Mouse (Mus musculus): ENCODE results near the gene Sumo3.

DNA sequence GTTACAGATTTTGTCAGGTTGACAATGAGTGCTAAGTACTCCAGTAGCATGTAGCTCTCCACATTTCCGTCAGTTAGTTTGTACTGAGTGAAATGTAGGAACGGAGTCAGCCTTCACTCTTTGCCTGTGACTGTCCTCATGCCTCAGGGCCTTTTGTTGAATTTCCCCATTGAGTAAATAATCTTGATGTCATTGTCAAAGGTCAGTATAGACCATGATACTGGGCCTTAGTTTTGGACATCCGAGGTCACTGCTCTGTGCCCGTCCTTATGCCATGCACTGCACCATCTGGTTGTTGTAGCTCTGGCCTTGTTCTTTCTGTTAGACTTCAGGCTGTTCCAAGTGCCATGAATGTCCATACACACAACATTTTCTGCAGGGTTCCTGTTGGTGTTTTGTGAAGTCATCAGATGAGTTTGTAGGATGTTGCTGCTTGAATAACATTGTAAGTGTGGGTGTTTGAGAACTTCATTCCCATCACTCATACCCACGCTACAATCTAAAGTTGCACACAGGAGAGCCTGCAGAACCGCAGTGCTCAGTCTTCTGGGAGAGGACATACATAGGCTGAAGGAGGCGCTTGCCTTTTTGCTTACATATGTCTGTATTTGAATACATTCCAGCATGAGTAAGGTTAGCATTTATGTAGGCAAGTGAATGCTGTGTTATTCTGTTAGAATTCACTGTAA lies 30.5 kb downstream of the Sumo3 start:
- TF ChIP-seq CTCF (IDR thresholded peaks at IDR 0.05; ENCODE audit: low read depth): no peak
- no peak for TF ChIP-seq EP300 (IDR thresholded peaks at IDR 0.05; ENCODE audit: low read depth)

All from liver, embryonic 14.5 days (tissue).